Mouse (Mus musculus): ENCODE data around the gene Megf11. TPM values are rescaled to one million over a fixed set of nuclear protein-coding genes. Genes with fewer than 3 reads are reported as not detected.
A peak's percentile ranks its signal among the peaks of the same experiment; 100 is the strongest.

The Megf11 gene
- polyA plus RNA-seq, 1 experiment from 2014 or later: 16.3 TPM

- Histone ChIP-seq H3K27me3 (no peaks in the 10 kb centered on the region), H3K9ac (no peak overlapping the region), H3K36me3 (no peaks in the 10 kb centered on the region), H3K4me2 (no peak overlapping the region), H3K27ac (replicated peaks) (no peak overlapping the region), H3K9me3 (no peaks in the 10 kb centered on the region), H3K4me3 (no peak overlapping the region), H3K4me1 (replicated peaks) (peaks cover 25% of the 10 kb centered on the region)
- no peak for ATAC-seq (ENCODE audit: low FRiP score, low read depth)
Observed at GRCm38 (mm10) chr9:64575658-64576057, 190.2 kb downstream of the Megf11 start.

GRCm38 (mm10) chr9:64576143-64576878 lies 190.9 kb downstream of the Megf11 start:
- 71% methylated on average over 5 of the region's 5 CpGs for WGBS
- H3K4me3 ChIP-seq: no peak overlapping the region
- no peaks in the 10 kb centered on the region for H3K9me3 ChIP-seq
- H3K36me3 ChIP-seq: no peaks in the 10 kb centered on the region
- H3K27me3 ChIP-seq: no peaks in the 10 kb centered on the region
- H3K9ac ChIP-seq: no peak overlapping the region
- H3K4me1 ChIP-seq (replicated peaks): peaks cover 25% of the 10 kb centered on the region
- 0 out of 2 replicates have a peak overlapping the region, but pooled peaks have one; percentile 24 for H3K27ac ChIP-seq (replicated peaks)
- H3K4me2 ChIP-seq: no peak overlapping the region
- peak; percentile 29; the same call in 1 of the 2 replicates for ATAC-seq (ENCODE audit: low FRiP score, low read depth)

GRCm38 (mm10) chr9:64577156-64577555 lies 191.7 kb downstream of the Megf11 start:
- 62% methylated on average over 3 of the region's 3 CpGs for WGBS
- Histone ChIP-seq H3K9me3 (no peaks in the 10 kb centered on the region), H3K4me2 (no peak overlapping the region), H3K4me3 (no peak overlapping the region), H3K27me3 (no peaks in the 10 kb centered on the region), H3K27ac (replicated peaks) (no peak overlapping the region), H3K36me3 (no peaks in the 10 kb centered on the region), H3K9ac (no peak overlapping the region), H3K4me1 (replicated peaks) (peaks cover 25% of the 10 kb centered on the region)
- no peak for ATAC-seq (ENCODE audit: low FRiP score, low read depth)

- no peak for ATAC-seq (ENCODE audit: low FRiP score, low read depth)
- H3K36me3 ChIP-seq: no peaks in the 10 kb centered on the region
- H3K4me3 ChIP-seq: no peak overlapping the region
- no peak overlapping the region for H3K27ac ChIP-seq (replicated peaks)
- H3K9ac ChIP-seq: no peak overlapping the region
- H3K4me1 ChIP-seq (replicated peaks): peaks cover 25% of the 10 kb centered on the region
- no peaks in the 10 kb centered on the region for H3K9me3 ChIP-seq
- no peak overlapping the region for H3K4me2 ChIP-seq
- H3K27me3 ChIP-seq: no peaks in the 10 kb centered on the region
Observed at GRCm38 (mm10) chr9:64578014-64578413, 192.6 kb downstream of the Megf11 start.

- Histone ChIP-seq H3K4me2 (no peak overlapping the region), H3K9ac (no peak overlapping the region), H3K4me3 (no peak overlapping the region), H3K36me3 (no peaks in the 10 kb centered on the region), H3K27ac (replicated peaks) (no peak overlapping the region), H3K9me3 (no peaks in the 10 kb centered on the region), H3K27me3 (no peaks in the 10 kb centered on the region), H3K4me1 (replicated peaks) (peaks cover 25% of the 10 kb centered on the region)
- 64% methylated on average over 1 of the region's 1 CpGs for WGBS
- ATAC-seq (ENCODE audit: low FRiP score, low read depth): no peak
Observed at GRCm38 (mm10) chr9:64579306-64579705, 193.9 kb downstream of the Megf11 start.

- WGBS: 81% methylated on average over 5 of the region's 5 CpGs
- no peak overlapping the region for H3K4me3 ChIP-seq
- ATAC-seq (ENCODE audit: low FRiP score, low read depth): no peak
Observed at GRCm38 (mm10) chr9:64586292-64586691, 200.9 kb downstream of the Megf11 start.

GRCm38 (mm10) chr9:64587991-64588390 lies 202.6 kb downstream of the Megf11 start:
- no peak overlapping the region for H3K27ac ChIP-seq (replicated peaks)
- H3K27me3 ChIP-seq: no peaks in the 10 kb centered on the region
- WGBS: 90% methylated on average over 7 of the region's 7 CpGs
- no peak overlapping the region for H3K4me3 ChIP-seq
- no peak for ATAC-seq (ENCODE audit: low FRiP score, low read depth)
- H3K36me3 ChIP-seq: no peaks in the 10 kb centered on the region
- H3K4me1 ChIP-seq (replicated peaks): peaks cover 5% of the 10 kb centered on the region; the same call in 1 of the 2 replicates
- H3K4me2 ChIP-seq: no peak overlapping the region
- H3K9ac ChIP-seq: no peak overlapping the region
- no peaks in the 10 kb centered on the region for H3K9me3 ChIP-seq

More at GRCm38 (mm10) chr9:64586292-64586691, 200.9 kb downstream of the Megf11 start:
- no peak overlapping the region for H3K27ac ChIP-seq (replicated peaks)
- no peaks in the 10 kb centered on the region for H3K9me3 ChIP-seq
- H3K9ac ChIP-seq: no peak overlapping the region
- H3K36me3 ChIP-seq: no peaks in the 10 kb centered on the region
- H3K27me3 ChIP-seq: no peaks in the 10 kb centered on the region
- H3K4me2 ChIP-seq: no peak overlapping the region
- H3K4me1 ChIP-seq (replicated peaks): no peaks in the 10 kb centered on the region

GRCm38 (mm10) chr9:64590634-64591041 lies 205.2 kb downstream of the Megf11 start:
- no peak overlapping the region for H3K4me3 ChIP-seq
- no peaks in the 10 kb centered on the region for H3K9me3 ChIP-seq
- H3K4me2 ChIP-seq: no peak overlapping the region
- no peaks in the 10 kb centered on the region for H3K36me3 ChIP-seq
- no peaks in the 10 kb centered on the region for H3K27me3 ChIP-seq
- ATAC-seq (ENCODE audit: low FRiP score, low read depth): no peak
- H3K4me1 ChIP-seq (replicated peaks): peaks cover 20% of the 10 kb centered on the region
- WGBS: 48% methylated on average over 5 of the region's 5 CpGs
- no peak overlapping the region for H3K27ac ChIP-seq (replicated peaks)
- no peak overlapping the region for H3K9ac ChIP-seq

GRCm38 (mm10) chr9:64591436-64591835 lies 206.0 kb downstream of the Megf11 start:
- no peaks in the 10 kb centered on the region for H3K27me3 ChIP-seq
- H3K27ac ChIP-seq (replicated peaks): no peak overlapping the region
- no peaks in the 10 kb centered on the region for H3K36me3 ChIP-seq
- WGBS: 81% methylated on average over 1 of the region's 1 CpGs
- H3K9ac ChIP-seq: no peak overlapping the region
- no peak overlapping the region for H3K4me3 ChIP-seq
- H3K9me3 ChIP-seq: no peaks in the 10 kb centered on the region
- H3K4me2 ChIP-seq: no peak overlapping the region
- ATAC-seq (ENCODE audit: low FRiP score, low read depth): no peak
- peaks cover 20% of the 10 kb centered on the region for H3K4me1 ChIP-seq (replicated peaks)

GRCm38 (mm10) chr9:64594442-64594841 lies 209.0 kb downstream of the Megf11 start:
- Histone ChIP-seq H3K4me3 (no peak overlapping the region), H3K4me1 (replicated peaks) (peaks cover 20% of the 10 kb centered on the region), H3K9me3 (no peaks in the 10 kb centered on the region), H3K4me2 (no peak overlapping the region), H3K36me3 (no peaks in the 10 kb centered on the region), H3K27ac (replicated peaks) (no peak overlapping the region), H3K9ac (no peak overlapping the region), H3K27me3 (no peaks in the 10 kb centered on the region)
- 53% methylated on average over 8 of the region's 8 CpGs for WGBS
- no peak for ATAC-seq (ENCODE audit: low FRiP score, low read depth)

GRCm38 (mm10) chr9:64598427-64598826 lies 213.0 kb downstream of the Megf11 start:
- ATAC-seq (ENCODE audit: low FRiP score, low read depth): no peak
- Histone ChIP-seq H3K4me1 (replicated peaks) (peaks cover 15% of the 10 kb centered on the region), H3K27me3 (no peaks in the 10 kb centered on the region), H3K4me2 (no peak overlapping the region), H3K9ac (no peak overlapping the region), H3K27ac (replicated peaks) (no peak overlapping the region), H3K4me3 (no peak overlapping the region), H3K36me3 (no peaks in the 10 kb centered on the region), H3K9me3 (no peaks in the 10 kb centered on the region)
- WGBS: 93% methylated on average over 7 of the region's 7 CpGs

GRCm38 (mm10) chr9:64600731-64601130 lies 215.3 kb downstream of the Megf11 start:
- Histone ChIP-seq H3K4me2 (no peak overlapping the region), H3K4me1 (replicated peaks) (peaks cover 28% of the 10 kb centered on the region), H3K36me3 (no peaks in the 10 kb centered on the region), H3K9me3 (no peaks in the 10 kb centered on the region), H3K27ac (replicated peaks) (no peak overlapping the region), H3K4me3 (no peak overlapping the region), H3K9ac (no peak overlapping the region), H3K27me3 (no peaks in the 10 kb centered on the region)
- WGBS: 83% methylated on average over 2 of the region's 2 CpGs
- ATAC-seq (ENCODE audit: low FRiP score, low read depth): no peak

GRCm38 (mm10) chr9:64602895-64603294 lies 217.5 kb downstream of the Megf11 start:
- 90% methylated on average over 1 of the region's 1 CpGs for WGBS
- Histone ChIP-seq H3K27ac (replicated peaks) (no peak overlapping the region), H3K4me2 (no peak overlapping the region), H3K9me3 (no peaks in the 10 kb centered on the region), H3K36me3 (no peaks in the 10 kb centered on the region), H3K27me3 (no peaks in the 10 kb centered on the region), H3K4me3 (no peak overlapping the region), H3K9ac (no peak overlapping the region), H3K4me1 (replicated peaks) (peaks cover 48% of the 10 kb centered on the region)
- no peak for ATAC-seq (ENCODE audit: low FRiP score, low read depth)
